Mouse (Mus musculus): Measurements from ENCODE around the gene Rorb. TPM values are rescaled to one million over a fixed set of nuclear protein-coding genes. Genes with fewer than 3 reads are reported as not detected.

Rorb gene
- total RNA-seq (2022), result 10 to 100 TPM; 17.1 to 22.5 (median 20.3) TPM

DNA sequence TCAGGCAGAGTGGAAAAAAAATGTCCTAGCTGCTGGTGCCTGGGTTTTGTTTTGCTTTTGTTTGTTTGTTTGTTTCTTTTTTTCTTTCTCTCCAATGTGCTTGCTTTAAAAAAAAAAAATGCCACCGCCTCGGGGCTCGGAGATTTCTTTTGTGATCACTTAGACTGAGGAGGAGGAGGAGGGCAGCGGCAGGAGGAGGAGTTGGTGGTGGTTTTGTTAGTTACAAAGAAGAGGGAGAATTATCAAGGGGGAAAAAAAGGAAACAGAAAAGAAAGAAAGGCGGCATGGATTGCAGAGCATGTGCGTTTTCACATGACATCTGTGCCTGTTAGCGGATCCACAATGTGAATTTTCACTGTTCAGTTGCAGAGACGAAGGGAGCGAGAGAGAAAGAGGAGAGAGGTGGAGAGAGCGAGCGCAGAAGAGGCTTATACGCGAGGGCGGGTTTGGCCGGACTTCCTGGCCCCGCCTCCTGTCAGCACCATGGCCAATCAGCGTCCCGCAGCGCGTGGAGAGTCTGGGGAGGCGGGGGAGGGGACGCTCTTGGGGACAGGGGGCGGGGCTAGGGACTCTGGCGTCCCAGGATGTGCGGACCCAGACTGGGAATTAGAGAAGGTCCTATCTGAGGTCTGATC, at the start of gene Rorb:
TSS of gene Rorb (minus strand) at position 404 of the 635 bp plus-strand sequence.
- peak; percentile 61 to 81 for DNase-seq (ENCODE audit: low spot score in 2 of 2)

GRCm38 (mm10) chr19:19148847-19149246, 37.9 kb upstream of the Rorb start:
- DNase-seq (ENCODE audit: low spot score in 2 of 2), result no peak

- DNase-seq (ENCODE audit: low spot score in 2 of 2), result no peak
Measured at GRCm38 (mm10) chr19:19144447-19144846, 33.5 kb upstream of the Rorb start.

DNA sequence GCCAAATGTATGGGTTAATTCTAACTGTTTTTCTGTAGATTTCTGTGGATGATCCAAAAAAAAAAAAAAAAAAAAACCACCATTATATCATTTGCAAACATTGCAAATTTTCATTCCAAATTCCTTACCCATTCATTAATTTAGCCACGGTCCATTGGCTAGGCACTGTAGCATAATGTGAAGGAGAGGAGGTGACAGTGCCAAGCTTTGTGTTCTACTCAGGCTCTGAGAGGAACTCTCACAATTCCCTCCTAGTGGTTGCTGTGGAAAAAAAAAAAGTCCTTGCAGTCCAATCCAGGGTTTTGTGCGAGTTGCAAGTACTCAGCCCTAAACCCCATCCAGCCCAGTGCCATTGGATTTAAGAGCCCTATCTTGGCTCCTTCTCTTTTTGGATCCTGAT, 25.9 kb upstream of the Rorb start:
- DNase-seq (ENCODE audit: low spot score in 2 of 2), result no peak

- no peak for DNase-seq (ENCODE audit: low spot score in 2 of 2)
Measured at GRCm38 (mm10) chr19:19135838-19136237, 24.8 kb upstream of the Rorb start.

DNA sequence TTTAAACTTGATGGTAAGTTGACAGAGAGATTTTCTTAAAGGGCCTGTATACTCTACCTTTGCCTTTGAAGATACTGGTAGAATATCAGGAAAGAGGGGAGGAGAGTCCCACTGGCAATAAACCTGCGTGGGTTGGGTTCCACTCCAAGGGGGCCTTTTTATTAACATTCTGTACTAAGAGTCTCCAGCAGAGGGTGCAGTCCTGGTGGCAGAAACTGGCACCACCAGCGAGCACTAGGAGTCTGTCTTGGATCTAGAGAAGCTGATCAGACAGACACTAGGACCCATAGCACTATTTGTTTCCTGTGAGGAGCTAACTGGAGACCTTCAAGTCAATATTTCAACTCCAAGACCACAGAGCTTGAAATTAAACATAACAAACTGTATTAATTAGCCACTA, 11.3 kb upstream of the Rorb start:
- no peak for DNase-seq (ENCODE audit: low spot score in 2 of 2)

DNA sequence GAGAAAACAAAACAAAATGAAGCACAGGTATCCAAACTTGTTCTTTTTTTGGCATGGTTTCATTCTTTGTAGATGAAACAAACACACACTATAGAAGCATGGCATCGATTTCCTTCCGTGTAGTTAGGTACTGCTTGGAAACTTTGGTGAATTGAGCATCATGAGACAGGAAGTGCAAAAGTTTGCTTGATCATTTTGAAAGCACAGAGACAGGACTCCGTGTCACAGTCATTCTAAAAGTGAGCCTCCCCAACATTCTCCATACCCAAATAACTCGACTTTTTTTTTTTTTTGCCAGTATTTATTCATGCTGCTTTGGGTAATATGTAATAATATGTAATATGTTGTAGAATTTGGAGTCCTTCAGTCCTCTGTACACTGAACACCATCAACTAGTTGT, 1.2 kb upstream of the Rorb start:
- DNase-seq (ENCODE audit: low spot score in 2 of 2), result no peak

DNA sequence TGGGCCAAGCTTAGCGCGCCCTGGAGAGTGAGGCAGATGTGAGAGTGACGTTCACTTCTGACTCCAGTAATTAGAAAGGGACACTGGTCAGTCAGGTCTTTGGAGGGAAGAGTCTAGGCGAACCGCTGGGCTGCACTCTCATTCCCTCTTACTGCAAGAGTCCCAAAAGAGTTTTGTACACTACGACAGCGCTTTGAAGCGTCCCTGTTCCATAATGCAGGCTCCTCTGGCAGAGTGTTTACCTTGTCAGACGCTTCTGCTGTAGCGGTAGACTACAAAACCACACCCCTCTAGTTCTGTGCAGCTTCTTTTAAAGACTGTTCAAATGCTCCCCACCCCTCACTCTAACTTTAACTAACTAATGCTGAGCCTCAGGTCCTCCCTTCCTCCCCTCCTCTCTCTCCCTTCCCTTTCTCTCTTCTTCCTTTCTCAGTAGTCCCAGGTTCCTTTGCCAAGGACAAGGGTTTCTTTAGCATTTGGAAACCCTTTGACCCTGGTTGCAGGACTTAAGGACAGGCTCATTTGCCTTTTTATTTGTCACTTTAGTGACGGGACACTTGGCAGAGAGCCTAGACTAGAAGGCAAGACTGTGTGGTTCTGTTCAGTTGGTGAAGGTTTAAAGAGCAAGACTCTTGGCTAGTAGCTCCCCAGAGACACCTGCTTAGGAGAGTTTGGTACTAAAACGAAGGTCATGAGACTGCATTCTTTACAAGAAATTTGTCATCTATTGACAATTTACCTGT, 603 bp upstream of the Rorb start:
- DNase-seq (ENCODE audit: low spot score in 2 of 2), result no peak

DNA sequence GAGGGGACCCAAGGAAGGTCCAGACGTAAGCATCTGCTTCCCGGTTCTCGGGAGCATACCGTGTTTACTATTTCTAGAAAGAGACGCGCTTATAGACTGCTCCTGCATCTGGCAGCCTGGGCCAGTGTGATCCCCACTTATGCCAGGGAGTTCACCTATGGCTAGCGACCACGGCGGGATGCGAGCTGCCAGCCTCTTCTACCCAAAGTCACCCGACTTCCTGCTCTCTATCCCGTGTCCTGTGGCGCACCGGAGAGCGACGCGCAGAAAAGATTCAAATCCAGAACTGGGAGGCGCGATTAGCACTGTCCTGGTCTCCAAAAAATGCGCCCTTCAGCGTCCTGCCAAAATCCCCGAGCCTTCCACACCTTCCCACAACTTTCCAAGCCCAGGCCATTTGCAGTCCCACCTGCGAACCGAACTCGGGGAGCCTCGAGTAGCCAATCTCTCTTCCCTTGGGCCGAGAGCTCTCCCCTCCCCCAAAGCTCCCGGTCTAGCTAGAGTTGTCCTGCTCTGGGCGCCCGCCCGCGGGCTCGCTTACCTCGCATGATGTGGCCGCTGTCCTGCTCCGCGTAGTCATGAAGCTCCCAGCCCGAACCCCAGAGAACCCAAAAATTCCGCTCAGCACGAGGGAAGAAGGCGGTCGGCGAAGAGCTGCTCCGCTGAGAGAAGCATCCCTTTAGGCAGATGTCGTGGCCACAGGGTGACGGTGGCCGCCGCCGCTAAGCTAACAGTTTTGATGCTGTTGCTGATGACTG, 806 bp downstream of the Rorb start:
- DNase-seq (ENCODE audit: low spot score in 2 of 2), result peak in 1 of 2 experiments; percentile 24

DNA sequence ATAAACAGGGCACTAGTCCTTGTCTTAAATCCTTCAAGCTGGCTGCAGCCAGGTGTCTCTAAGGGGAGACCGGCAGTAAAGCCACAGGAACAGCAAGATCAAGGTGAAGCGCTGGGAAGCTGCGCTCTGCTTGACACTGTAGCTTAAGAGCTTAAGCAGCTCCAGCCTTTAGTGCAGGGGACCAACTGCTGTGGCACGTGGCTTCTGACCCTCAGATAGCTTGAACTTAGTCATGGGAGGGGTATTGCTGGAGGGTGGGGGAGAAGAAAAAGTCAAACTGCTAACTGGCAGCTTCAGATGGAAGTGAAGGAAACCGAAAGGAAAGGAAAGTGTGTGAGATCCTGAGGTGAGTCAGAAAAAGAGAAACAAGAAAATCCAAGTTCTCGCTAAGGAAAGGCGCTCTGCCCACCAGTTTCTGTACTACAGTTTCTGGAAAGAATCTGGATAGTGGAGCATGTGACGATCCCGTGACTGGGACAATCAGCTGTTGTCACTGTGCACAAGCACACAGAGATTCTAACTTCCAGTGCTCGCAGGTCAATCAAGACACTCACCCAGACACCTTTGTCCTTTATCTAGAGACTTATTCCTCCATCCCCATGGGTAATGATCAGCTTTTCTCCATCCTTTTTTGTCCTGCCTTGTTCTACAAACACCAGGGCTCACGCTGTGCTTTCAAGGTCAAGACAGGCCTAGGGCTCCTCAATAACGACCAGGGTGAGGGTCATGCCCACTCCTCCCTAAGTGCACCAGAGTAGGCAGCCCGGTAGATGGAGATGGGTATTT, 2.2 kb downstream of the Rorb start:
- DNase-seq (ENCODE audit: low spot score in 2 of 2), result peak in 1 of 2 experiments; percentile 4

- no peak for DNase-seq (ENCODE audit: low spot score in 2 of 2)
Measured at GRCm38 (mm10) chr19:19104581-19104980, 6.4 kb downstream of the Rorb start.

- DNase-seq (ENCODE audit: low spot score in 2 of 2), result no peak
Measured at GRCm38 (mm10) chr19:19097149-19097548, 13.8 kb downstream of the Rorb start.

DNA sequence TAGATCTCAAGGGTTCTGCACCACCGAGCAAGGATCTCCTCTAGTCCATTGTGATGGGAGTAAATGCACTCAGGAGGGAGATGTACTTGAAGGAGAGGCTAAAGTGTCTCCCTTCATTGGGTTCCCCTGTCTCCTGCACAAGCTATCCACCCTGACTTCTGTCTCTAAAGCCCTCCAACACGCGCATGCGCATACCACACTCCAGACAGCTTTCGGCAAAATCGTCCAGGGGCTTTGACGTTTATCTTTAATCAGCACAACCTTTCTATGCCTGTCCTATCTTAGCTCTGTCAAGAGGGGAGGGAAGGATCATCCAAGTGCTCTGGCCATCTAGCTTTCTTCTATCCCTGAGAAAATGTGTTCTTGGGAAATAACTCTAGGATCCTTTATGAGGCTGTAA, 21.6 kb downstream of the Rorb start:
- DNase-seq (ENCODE audit: low spot score in 2 of 2), result no peak

DNA sequence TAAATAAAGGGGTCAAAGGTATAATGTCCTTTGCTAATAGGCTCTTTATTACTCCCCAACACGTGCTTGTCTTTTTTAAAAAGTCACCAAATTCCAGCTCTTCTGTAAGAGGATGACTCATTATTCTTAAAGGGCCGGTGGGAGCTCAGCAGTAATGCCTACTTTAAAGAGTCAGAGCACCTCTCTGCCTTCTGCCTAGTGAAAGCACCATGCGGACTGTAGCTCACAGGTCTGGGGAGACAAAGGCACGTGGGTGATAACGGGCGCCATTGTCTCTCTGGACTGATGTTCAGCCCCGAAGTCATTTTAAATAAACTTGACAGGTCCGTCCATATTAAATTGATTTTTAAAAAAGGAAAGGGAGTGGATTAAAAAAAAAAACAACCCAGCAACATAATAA, 33.1 kb downstream of the Rorb start:
- no peak for DNase-seq (ENCODE audit: low spot score in 2 of 2)

DNA sequence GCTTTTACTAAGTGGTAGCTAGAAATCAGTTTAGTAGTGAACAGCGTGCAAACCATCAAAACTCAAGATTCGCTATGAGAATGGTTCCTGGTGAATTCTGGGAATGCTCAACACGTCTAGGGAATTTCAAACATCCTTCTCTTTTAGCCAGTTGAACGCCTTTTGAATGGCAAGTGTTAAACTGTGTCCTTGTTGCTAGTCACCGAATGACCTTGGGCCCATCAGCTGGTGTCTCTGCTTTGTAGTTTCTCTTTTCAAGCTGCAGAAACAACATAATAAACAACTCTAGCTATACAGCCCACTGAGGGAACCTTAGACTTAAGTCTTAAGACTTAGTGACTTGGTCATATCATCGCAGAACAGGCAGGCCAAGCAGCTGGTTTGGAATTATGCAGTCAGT, 36.2 kb downstream of the Rorb start:
- DNase-seq (ENCODE audit: low spot score in 2 of 2), result no peak

- no peak for DNase-seq (ENCODE audit: low spot score in 2 of 2)
Measured at GRCm38 (mm10) chr19:19058710-19059398, 52.1 kb downstream of the Rorb start.

GRCm38 (mm10) chr19:19058201-19058600, 52.8 kb downstream of the Rorb start:
- DNase-seq (ENCODE audit: low spot score in 2 of 2), result no peak

DNA sequence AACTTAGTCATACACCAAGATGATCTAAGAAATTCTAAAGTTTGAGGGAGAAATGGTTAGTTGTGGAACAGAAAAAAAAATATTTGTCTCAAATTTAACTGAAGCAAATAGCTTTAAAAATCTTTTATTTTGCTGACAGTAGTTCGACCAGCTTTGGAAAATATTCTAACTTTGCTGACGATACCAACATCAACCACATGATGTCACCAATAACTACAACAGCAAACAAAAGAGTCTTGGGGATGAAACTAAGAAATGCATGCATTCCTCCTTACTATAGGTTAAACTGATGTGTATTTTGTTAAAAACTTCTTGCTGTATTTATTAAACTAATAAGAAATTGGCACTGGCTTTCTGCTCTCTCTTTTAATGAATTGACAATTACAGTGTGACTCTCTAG, 67.9 kb downstream of the Rorb start:
- no peak for DNase-seq (ENCODE audit: low spot score in 2 of 2)

GRCm38 (mm10) chr19:19040800-19041199, 70.2 kb downstream of the Rorb start:
- DNase-seq (ENCODE audit: low spot score in 2 of 2), result no peak

DNA sequence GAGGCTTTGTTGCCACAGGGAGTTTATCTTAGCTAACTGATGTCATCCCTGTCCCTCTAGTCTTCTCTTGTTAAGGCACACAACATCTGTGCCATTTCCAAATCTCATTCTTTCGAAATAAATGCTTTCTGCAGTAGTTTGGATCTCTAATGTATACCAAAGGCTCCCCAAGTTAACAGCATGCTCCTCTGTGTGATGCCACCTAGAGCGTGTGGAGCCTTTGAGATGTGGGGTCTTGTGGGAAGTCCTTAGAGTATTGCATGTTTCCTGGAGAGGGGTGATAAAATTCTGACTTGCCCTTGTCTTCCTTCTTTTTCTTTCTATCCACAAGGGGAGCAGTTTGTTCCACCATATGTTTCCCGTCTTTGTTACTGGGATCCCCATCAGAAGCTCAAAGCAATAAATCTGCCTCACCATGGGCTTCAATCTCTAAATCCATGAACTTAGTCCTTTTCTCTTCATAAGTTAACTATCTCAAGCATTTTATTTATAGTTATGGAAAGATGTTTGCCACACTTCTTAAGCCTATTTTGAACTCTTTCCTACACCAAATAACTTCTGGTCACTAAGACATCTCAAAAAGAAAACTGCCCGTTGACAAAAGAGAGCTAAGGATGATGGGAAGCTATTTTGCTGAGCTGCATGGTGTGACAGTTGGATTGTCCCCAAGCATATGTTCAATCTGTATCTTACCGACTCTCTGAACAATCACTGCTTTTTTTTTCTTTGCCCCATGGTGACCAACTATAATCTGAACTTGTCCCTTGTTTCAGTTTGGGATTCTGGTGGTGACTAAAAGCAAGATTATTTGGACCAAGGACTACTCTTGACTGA, 76.3 kb downstream of the Rorb start:
- no peak for DNase-seq (ENCODE audit: low spot score in 2 of 2)
